Mouse (Mus musculus): Measurements from ENCODE around the gene Ppm1h.

GRCm38 (mm10) chr10:122918754-122919153 lies 240.2 kb downstream of the Ppm1h start:
- TF ChIP-seq POLR2A (IDR thresholded peaks at IDR 0.05; ENCODE audit: control insufficient read depth in 1 of 2, insufficient read depth in 1 of 2, low read depth in 1 of 2, low read length in 2 of 2, poor library complexity in 1 of 2) (no peak), CTCF (IDR thresholded peaks at IDR 0.05 in 2 of 3, conservative IDR thresholded peaks at IDR 0.05 in 1 of 3; ENCODE audit: control insufficient read depth in 1 of 3, insufficient read depth in 1 of 3, low read depth in 2 of 3, low read length in 3 of 3, poor library complexity in 1 of 3, severe bottlenecking in 1 of 3) (no peak), TAL1 (IDR thresholded peaks at IDR 0.05; ENCODE audit: low read length) (no peak), HCFC1 (IDR thresholded peaks at IDR 0.05; ENCODE audit: low read depth, low read length) (no peak), POLR2AphosphoS2 (IDR thresholded peaks at IDR 0.05; ENCODE audit: low read length) (no peak), POLR2AphosphoS5 (IDR thresholded peaks at IDR 0.05; ENCODE audit: borderline replicate concordance, low read depth, low read length) (no peak), USF2 (IDR thresholded peaks at IDR 0.05; ENCODE audit: borderline replicate concordance in 1 of 2, insufficient read depth in 1 of 2, low read depth in 1 of 2, low read length in 2 of 2) (no peak), MXI1 (IDR thresholded peaks at IDR 0.05; ENCODE audit: low read depth, low read length) (no peak)
